Mouse (Mus musculus) hindbrain, embryonic 13.5 days (tissue): Measurements from ENCODE around the gene Ampd2. TPM values are rescaled to one million over a fixed set of nuclear protein-coding genes. Genes with fewer than 3 reads are reported as not detected.

Experiments used
- ATAC-seq: fragments of 200-750 bp; cut with Nextera tagmentation; 2 replicates; pipeline ENCODE4 v1.8.0; 2017; ENCODE audit warnings: moderate TSS enrichment; ENCODE audit not compliant: low FRiP score
- H3K27ac ChIP-seq: fragments of 300-500 bp; sonication (generic); 2 replicates; pipeline ENCODE4 v1.5.1; 2015; ENCODE audit warnings: inconsistent platforms, mild to moderate bottlenecking, moderate library complexity
- H3K27me3 ChIP-seq: fragments of 300-500 bp; sonication (generic); 2 replicates; pipeline ENCODE4 v1.6.1; 2015; ENCODE audit warnings: mild to moderate bottlenecking, inconsistent platforms
- H3K36me3 ChIP-seq: fragments of 300-500 bp; sonication (generic); 2 replicates; pipeline ENCODE4 v1.6.1; 2015; ENCODE audit warnings: mild to moderate bottlenecking, inconsistent platforms
- H3K4me1 ChIP-seq: fragments of 300-500 bp; sonication (generic); replicated peaks from 2 replicates; pipeline ENCODE4 v1.6.1; 2015; ENCODE audit warnings: inconsistent platforms
- H3K4me2 ChIP-seq: fragments of 300-500 bp; sonication (generic); 2 replicates; pipeline ENCODE4 v1.6.1; 2015; ENCODE audit warnings: inconsistent platforms, mild to moderate bottlenecking, moderate library complexity
- H3K4me3 ChIP-seq: fragments of 300-500 bp; sonication (generic); 2 replicates; pipeline ENCODE4 v1.5.1; 2015; ENCODE audit warnings: mild to moderate bottlenecking, inconsistent platforms
- H3K9ac ChIP-seq: fragments of 300-500 bp; sonication (generic); 2 replicates; pipeline ENCODE4 v1.6.1; 2015; ENCODE audit warnings: mild to moderate bottlenecking, inconsistent platforms
- H3K9me3 ChIP-seq: fragments of 300-500 bp; sonication (generic); 2 replicates; pipeline ENCODE4 v1.6.1; 2016; ENCODE audit warnings: inconsistent platforms
- WGBS: fragments of 180-500 bp; shearing (Covaris S2); methylation state at CpG from one replicate; pipeline ENCODE4 v1.1.7; 2015; 5-methylcytosine and 5-hydroxymethylcytosine counted together
- polyA plus RNA-seq: library from polyadenylated mRNA; unstranded; fragments of >200 nt; fragmentation: Nextera tagmentation; extraction: Ambion mirVana; gene quantifications from 2 replicates; pipeline ENCODE4 v1.2.1, GENCODE M21; 2015

Ampd2 gene
- polyA plus RNA-seq = 50.9 and 52.4 TPM in 2 replicates

DNA sequence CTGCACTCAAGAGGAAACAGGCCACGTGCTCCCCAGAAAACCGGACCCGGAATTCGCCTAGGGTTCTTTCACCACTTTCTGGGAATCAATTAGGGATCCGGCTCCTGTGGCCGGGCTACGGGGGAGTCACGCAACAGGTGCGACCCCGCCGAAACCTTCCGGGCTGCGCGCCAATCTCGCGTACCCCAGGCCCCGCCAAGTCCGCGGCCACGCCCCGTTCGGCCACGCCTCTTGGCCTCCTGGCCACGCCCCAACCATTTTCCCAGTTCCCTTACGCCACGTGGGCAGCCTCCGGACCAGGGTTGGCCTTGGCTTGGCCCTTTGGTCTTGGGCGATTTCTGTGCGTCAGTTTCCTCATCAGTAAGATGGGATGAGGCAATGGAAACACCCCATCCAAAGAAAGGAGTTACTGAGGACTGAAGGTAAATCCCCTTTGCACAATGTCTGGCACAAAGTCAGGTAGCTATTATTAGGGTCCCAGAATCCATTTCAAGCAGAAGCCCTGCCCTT, at the start of gene Ampd2:
TSS of gene Ampd2 (minus strand) at position 182 of the 510 bp plus-strand sequence.
- Histone ChIP-seq H3K4me1 (peaks cover 57% of the 10 kb centered on the region), H3K4me3 (peak within 1 kb of the TSS; percentile 67), H3K27ac (peak within 1 kb of the TSS; percentile 87), H3K4me2 (peak within 1 kb of the TSS; percentile 99), H3K36me3 (no peaks in the 10 kb centered on the region), H3K27me3 (no peaks in the 10 kb centered on the region; the same call in 1 of the 2 replicates), H3K9ac (peak within 1 kb of the TSS; percentile 87), H3K9me3 (no peaks in the 10 kb centered on the region)
- under 1% methylated on average over 28 of the region's 29 CpGs for WGBS
- ATAC-seq = no peak

DNA sequence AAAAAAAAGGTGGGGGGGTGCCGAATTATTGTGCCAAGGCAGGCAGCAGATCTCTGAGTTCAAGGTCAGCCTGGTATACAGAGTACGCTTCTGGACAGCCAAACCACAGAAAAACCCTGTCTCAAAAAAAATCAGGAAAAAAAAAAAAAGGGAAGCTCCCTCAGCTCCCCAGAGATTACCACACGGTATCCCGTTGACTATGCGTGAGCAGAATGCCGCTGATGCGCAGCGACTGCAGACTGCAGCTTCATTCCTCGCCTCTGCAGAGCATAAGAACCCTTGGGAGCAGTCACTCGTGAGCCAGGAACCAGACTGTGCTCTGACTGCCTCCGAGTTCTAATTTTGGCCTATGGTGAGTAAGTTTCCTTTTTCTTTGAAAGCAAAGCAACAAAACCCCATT, 48.2 kb upstream of the Ampd2 start:
- Histone ChIP-seq H3K4me1 (peaks cover 37% of the 10 kb centered on the region), H3K9ac (no peak overlapping the region), H3K4me3 (no peak overlapping the region), H3K9me3 (no peaks in the 10 kb centered on the region), H3K27ac (peak overlapping the region; percentile 58), H3K36me3 (peaks cover 2% of the 10 kb centered on the region; the same call in 1 of the 2 replicates), H3K27me3 (no peaks in the 10 kb centered on the region), H3K4me2 (no peak overlapping the region)
- WGBS = 51% methylated on average over 11 of the region's 11 CpGs
- ATAC-seq = 0 out of 2 replicates have a peak, but pooled peaks have one; percentile 46

DNA sequence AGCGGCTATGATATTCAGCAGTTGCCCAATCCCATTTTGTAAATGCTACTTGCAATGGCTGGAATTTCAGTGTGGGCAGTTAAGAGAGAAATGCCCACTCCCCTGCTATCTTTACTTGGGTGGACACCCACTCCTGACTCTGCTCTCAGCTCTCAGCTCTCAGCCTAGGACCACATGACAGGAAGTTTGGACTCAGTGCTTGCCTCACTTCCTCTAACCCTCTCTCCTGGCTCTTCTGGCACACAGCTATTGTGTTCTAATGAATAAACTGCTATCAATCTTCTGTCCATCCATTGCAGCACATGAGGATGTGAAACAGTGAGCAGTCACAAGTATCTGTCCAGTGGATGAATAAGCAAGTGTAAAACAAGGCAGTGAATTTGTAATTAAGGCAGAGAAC, 46.0 kb upstream of the Ampd2 start:
- H3K36me3 ChIP-seq = no peaks in the 10 kb centered on the region
- ATAC-seq = no peak
- peaks cover 42% of the 10 kb centered on the region for H3K4me1 ChIP-seq
- no peaks in the 10 kb centered on the region for H3K27me3 ChIP-seq
- no peak overlapping the region for H3K4me2 ChIP-seq
- no peak overlapping the region for H3K27ac ChIP-seq
- no peaks in the 10 kb centered on the region for H3K9me3 ChIP-seq
- H3K9ac ChIP-seq = no peak overlapping the region
- no peak overlapping the region for H3K4me3 ChIP-seq
- WGBS = 75% methylated on average over 1 of the region's 1 CpGs

DNA sequence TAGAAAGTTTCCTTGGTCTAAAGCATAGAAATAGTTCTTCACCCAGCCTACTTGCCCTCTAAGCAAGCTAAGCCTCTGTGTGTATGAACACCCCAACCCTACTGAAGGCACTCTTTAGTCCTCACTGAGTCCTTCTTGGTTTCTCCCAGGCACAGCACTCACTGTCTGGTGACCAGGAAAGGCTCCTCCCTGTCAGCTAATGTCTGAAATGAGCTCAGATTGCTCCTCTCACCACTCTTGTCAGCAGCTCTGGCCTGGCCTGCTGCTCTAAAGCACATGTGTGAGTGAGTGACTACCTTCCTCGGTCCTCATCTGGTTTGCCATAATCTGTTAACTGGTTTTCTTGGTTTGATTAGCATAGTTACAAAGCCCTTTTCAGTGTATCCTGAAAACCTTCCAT, 45.4 kb upstream of the Ampd2 start:
- H3K4me3 ChIP-seq = no peak overlapping the region
- no peaks in the 10 kb centered on the region for H3K27me3 ChIP-seq
- peaks cover 42% of the 10 kb centered on the region for H3K4me1 ChIP-seq
- H3K36me3 ChIP-seq = no peaks in the 10 kb centered on the region
- no peak for ATAC-seq
- H3K4me2 ChIP-seq = no peak overlapping the region
- H3K27ac ChIP-seq = no peak overlapping the region
- WGBS = 81% methylated on average over 1 of the region's 1 CpGs
- H3K9me3 ChIP-seq = no peaks in the 10 kb centered on the region
- H3K9ac ChIP-seq = no peak overlapping the region

DNA sequence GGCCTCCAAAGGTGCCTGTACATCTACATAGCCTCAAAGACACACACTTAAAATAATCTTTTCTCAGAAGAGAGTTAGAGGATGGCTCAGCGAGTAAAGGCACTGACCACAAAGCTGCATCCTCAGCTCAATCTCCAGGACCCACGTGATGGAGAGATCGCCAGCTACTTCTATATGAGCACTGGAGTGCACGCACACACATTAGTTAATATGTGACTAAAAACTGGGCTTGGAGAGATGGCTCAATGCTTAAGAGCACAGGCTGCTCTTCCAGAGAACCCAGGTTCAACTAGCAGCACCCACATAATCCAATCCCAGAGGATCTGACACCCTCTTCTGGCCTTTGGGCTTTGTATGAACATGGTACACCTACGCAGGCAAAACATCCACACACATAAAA, 44.8 kb upstream of the Ampd2 start:
- ATAC-seq = no peak
- Histone ChIP-seq H3K27ac (no peak overlapping the region), H3K4me3 (no peak overlapping the region), H3K36me3 (no peaks in the 10 kb centered on the region), H3K4me2 (no peak overlapping the region), H3K9ac (no peak overlapping the region), H3K27me3 (no peaks in the 10 kb centered on the region), H3K4me1 (peaks cover 41% of the 10 kb centered on the region), H3K9me3 (no peaks in the 10 kb centered on the region)
- WGBS = 90% methylated on average over 5 of the region's 5 CpGs

DNA sequence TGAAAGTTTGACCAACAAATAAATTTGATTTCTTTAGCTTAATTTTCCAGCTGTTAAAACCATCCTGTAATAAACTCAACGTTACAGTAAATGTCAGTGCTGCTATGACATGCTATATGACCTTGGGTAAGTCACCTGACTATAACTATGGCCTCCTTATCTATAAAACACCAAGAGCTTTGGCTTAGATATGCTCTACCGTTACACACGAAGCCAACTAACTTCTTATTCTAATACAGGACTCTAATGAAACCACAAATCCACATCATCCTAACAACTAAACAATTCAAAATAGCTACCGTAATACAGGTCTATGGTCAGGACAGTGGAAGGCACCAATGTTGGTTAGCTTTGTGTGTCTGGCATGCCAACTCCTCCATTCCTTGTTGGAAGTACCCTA, 43.4 kb upstream of the Ampd2 start:
- H3K4me2 ChIP-seq = no peak overlapping the region
- ATAC-seq = no peak
- no peak overlapping the region for H3K9ac ChIP-seq
- 93% methylated on average over 4 of the region's 4 CpGs for WGBS
- H3K9me3 ChIP-seq = no peaks in the 10 kb centered on the region
- no peaks in the 10 kb centered on the region for H3K36me3 ChIP-seq
- H3K27me3 ChIP-seq = no peaks in the 10 kb centered on the region
- H3K4me1 ChIP-seq = peaks cover 30% of the 10 kb centered on the region
- no peak overlapping the region for H3K27ac ChIP-seq
- no peak overlapping the region for H3K4me3 ChIP-seq

DNA sequence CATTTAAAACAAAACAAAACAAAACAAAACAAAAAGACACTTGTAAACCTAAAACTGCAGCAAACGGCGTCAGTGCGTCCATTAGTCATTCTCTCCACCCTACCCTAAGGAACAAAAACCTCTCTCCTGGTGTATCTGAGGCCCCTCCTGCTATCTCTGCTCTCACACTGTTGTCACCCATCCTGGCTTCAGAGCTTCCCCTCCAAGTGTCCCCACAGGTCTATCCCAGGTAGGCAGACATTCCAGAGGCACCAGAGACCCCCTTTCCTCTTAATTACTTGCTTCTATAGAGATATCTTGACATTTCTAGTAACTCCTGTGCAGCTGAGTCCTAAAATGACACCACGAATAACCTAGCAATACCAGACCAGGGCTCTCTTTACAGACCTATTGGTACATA, 42.9 kb upstream of the Ampd2 start:
- Histone ChIP-seq H3K4me3 (no peak overlapping the region), H3K27me3 (no peaks in the 10 kb centered on the region), H3K9me3 (no peaks in the 10 kb centered on the region), H3K27ac (no peak overlapping the region), H3K4me1 (peaks cover 26% of the 10 kb centered on the region; the same call in 1 of the 2 replicates), H3K9ac (no peak overlapping the region), H3K4me2 (no peak overlapping the region), H3K36me3 (no peaks in the 10 kb centered on the region)
- WGBS = 93% methylated on average over 4 of the region's 4 CpGs
- ATAC-seq = no peak

DNA sequence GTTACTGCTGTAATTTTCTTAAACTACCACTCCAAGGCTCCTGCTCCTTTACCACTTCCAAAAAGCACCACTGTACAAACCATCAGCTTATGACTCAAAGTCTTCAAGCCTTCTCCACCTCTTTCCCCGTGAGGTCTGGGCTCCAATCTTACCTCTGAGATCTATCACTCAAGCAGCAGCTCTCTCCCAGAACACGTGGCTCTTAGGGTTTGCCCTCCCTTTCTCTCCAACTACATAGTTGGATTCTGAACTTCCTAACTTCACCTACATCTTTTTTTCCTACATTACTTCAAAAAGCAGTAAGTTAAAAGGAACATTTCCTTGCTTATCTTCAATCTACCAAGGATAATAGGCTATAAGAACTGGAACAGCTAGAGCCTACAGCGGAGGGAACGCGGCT, 42.1 kb upstream of the Ampd2 start:
- 85% methylated on average over 5 of the region's 5 CpGs for WGBS
- Histone ChIP-seq H3K27ac (no peak overlapping the region), H3K36me3 (peaks cover under 1% of the 10 kb centered on the region; the same call in 1 of the 2 replicates), H3K27me3 (no peaks in the 10 kb centered on the region), H3K4me2 (no peak overlapping the region), H3K4me3 (no peak overlapping the region), H3K9ac (no peak overlapping the region), H3K4me1 (peaks cover 23% of the 10 kb centered on the region; the same call in 1 of the 2 replicates), H3K9me3 (no peaks in the 10 kb centered on the region)
- ATAC-seq = no peak

DNA sequence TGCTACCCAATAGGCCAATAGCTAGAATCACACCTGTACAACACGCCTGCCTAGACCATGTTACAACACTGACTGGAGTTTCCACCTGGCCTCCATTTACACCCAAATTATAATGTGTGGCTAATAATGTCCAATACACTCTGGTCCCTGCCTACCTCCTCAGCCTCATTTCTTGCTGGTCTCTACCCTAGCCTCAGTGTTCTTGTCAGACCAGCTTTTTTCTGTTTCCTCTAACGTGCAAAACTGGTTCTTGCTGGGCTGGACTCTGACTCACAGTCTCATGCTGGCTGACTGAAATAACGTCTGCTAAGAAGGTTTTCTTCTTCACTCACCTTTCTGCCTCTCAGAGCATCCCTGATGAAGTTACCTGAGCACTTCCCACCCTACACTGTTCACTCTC, 39.9 kb upstream of the Ampd2 start:
- no peaks in the 10 kb centered on the region for H3K27me3 ChIP-seq
- no peak overlapping the region for H3K4me3 ChIP-seq
- no peaks in the 10 kb centered on the region for H3K9me3 ChIP-seq
- WGBS = 96% methylated on average over 3 of the region's 3 CpGs
- no peak for ATAC-seq
- H3K27ac ChIP-seq = no peak overlapping the region
- H3K36me3 ChIP-seq = peaks cover 15% of the 10 kb centered on the region
- H3K4me1 ChIP-seq = 0 out of 2 replicates have a peak, but pooled peaks cover 12% of the 10 kb centered on the region
- no peak overlapping the region for H3K4me2 ChIP-seq
- no peak overlapping the region for H3K9ac ChIP-seq

DNA sequence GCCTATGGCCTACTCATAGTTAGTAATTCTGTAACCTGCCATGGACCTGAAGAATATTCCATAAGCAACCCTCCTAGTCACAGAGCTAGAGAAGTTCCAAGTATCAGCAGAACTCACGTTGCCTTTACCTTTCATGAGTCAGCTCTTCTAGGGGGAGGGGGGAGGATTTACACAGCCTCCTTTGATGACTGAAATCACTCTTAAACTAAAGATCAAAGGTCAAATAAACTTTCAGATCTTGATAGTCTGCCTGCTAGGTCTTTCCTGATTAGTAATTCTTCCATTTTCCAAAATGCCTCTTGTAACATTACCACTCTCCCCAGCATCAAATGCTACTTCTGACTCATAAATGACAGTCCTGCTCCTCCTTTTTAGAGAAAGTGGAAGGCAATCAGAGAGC, 37.7 kb upstream of the Ampd2 start:
- Histone ChIP-seq H3K4me2 (no peak overlapping the region), H3K36me3 (peaks cover 28% of the 10 kb centered on the region), H3K9me3 (no peaks in the 10 kb centered on the region), H3K27me3 (no peaks in the 10 kb centered on the region), H3K9ac (no peak overlapping the region), H3K27ac (no peak overlapping the region), H3K4me3 (no peak overlapping the region), H3K4me1 (0 out of 2 replicates have a peak, but pooled peaks cover 9% of the 10 kb centered on the region)
- no peak for ATAC-seq
- whole genome bisulfite sequencing = 70% methylated on average over 1 of the region's 1 CpGs

DNA sequence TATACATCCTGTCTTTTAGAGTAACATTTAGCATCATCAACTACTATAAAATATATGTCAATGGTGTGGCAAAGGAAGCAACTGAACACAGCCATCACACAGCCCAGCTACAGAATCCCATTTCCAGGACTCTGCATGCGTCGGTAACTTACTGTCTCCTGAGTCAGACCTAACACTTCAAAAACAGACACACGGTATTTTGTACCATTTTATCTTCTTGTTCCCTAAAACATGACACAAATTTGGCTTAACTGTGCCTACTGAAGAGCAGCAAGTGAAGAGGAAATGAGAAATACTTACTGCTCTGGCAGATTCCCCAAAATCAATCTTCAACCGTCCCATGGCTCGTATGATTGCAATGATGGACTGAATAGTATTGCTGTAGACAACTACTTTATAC, 36.8 kb upstream of the Ampd2 start:
- no peak overlapping the region for H3K27ac ChIP-seq
- no peak overlapping the region for H3K4me3 ChIP-seq
- no peak overlapping the region for H3K9ac ChIP-seq
- H3K4me1 ChIP-seq = 0 out of 2 replicates have a peak, but pooled peaks cover 3% of the 10 kb centered on the region
- ATAC-seq = no peak
- H3K4me2 ChIP-seq = no peak overlapping the region
- no peaks in the 10 kb centered on the region for H3K27me3 ChIP-seq
- peaks cover 35% of the 10 kb centered on the region for H3K36me3 ChIP-seq
- WGBS = 93% methylated on average over 5 of the region's 5 CpGs
- no peaks in the 10 kb centered on the region for H3K9me3 ChIP-seq

DNA sequence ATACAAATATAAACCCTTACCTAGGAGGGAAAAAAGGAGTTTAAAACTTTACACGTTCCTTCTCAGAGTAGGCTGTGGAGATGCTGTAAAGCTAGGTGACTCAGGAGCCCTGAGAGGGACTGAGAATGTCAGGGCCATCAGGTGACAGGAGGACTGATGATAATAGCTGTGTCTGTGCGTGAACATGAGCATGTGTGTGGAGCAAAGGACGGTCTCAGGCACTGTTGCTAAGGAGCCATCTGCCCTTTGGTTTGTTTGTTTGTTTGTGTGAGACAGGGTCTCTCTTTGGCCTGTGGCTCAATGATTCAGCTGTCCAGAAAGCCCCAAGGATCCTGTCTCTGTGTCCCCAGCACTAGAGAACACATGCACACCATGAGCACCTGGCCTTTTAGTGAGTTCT, 34.6 kb upstream of the Ampd2 start:
- Histone ChIP-seq H3K36me3 (peaks cover 50% of the 10 kb centered on the region), H3K4me3 (no peak overlapping the region), H3K4me2 (no peak overlapping the region), H3K27me3 (no peaks in the 10 kb centered on the region), H3K27ac (no peak overlapping the region), H3K9ac (no peak overlapping the region), H3K9me3 (no peaks in the 10 kb centered on the region), H3K4me1 (no peaks in the 10 kb centered on the region)
- WGBS = 84% methylated on average over 3 of the region's 3 CpGs
- no peak for ATAC-seq

DNA sequence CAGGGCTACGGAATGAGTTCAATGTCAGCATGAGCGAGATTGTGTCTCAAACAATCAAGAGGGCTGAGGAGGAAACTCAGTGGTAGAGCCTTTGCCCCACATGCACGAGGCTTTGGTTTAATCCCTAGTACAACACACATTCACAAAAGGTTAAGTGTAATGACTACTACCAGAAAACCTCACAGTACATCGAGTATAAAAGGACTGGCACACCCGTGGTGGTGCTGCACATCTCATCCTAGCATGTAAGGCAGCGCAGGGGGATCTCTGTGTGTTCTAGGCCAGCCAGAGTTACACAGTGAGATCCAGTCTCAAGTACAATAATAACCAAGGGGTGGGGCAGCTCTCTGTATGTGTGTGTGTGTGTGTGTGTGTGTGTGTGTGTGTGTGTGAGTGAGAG, 31.0 kb upstream of the Ampd2 start:
- ATAC-seq = no peak
- no peak overlapping the region for H3K4me3 ChIP-seq
- H3K4me2 ChIP-seq = no peak overlapping the region
- no peaks in the 10 kb centered on the region for H3K9me3 ChIP-seq
- WGBS = 95% methylated on average over 6 of the region's 6 CpGs
- H3K9ac ChIP-seq = no peak overlapping the region
- H3K27me3 ChIP-seq = no peaks in the 10 kb centered on the region
- H3K36me3 ChIP-seq = peaks cover 66% of the 10 kb centered on the region
- H3K4me1 ChIP-seq = no peaks in the 10 kb centered on the region
- H3K27ac ChIP-seq = no peak overlapping the region
